Mouse (Mus musculus): ENCODE measurements around the gene Samt1.
"Not testable (repeated sequence)": the region's sequence is repeated elsewhere in the genome, so short reads cannot be mapped to it uniquely, and the experiment has no call there.

DNA sequence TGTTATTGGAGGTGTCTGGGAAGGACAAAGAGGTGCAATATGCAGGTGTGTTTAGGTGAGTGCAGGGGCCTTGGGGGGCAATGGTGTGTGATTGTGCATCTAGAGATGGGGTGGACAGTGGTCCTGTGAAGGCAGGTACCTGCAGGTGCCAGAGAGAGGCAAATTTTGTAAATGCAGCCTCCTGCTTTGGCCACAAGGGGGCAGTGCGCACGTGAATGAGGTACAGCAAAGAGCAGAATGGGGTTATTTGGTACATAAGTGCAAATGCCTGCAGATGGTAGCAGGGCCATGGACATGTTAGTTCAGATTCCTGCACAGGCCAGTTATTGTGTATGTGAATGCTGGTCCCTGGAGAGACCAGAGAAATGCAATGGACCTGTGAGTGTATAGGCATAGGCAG is 59.6 kb downstream of the Samt1 start:
- TF ChIP-seq GATA1, TAL1 (IDR thresholded peaks at IDR 0.05; ENCODE audit: low read length): not testable (repeated sequence)

Measured in erythroblast, embryonic 14.5 days (primary cell).